Mouse (Mus musculus) CD4-positive, CD25-positive, alpha-beta regulatory T cell, adult 2 months (primary cell): ENCODE measurements around the gene 1600014C23Rik.

Experiments used
- DNase-seq: peaks from one replicate; pipeline ENCODE4 v3.0.0-alpha.2; 2012; ENCODE audit warnings: low read depth, low spot score

1600014C23Rik gene

GRCm38 (mm10) chr17:45733735-45734301 is at the start of gene 1600014C23Rik:
Gene 1600014C23Rik (minus strand): TSS chr17:45733844.
- no peak for DNase-seq

GRCm38 (mm10) chr17:45778446-45778845 is 44.8 kb upstream of the 1600014C23Rik start:
- no peak for DNase-seq

DNA sequence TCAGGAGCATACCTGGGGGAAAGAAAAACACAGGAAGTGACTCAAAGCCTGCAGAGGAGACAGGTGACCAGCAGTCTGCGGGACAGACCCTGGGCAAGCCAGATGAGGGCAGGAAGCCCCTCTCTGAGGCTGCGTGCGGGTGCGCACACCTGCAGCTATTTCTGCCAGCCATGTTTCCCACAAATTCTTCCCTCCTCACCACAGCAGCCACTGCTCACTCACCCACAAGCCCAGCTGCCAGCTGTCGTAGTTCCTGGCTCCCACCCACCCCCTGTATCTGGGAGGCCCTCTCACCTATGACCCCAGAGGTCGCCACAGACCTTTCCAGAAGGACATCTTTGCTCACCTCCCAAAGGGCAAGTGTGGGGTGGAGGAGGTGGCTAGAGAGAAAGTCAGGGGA is 43.8 kb upstream of the 1600014C23Rik start:
- no peak for DNase-seq

GRCm38 (mm10) chr17:45776185-45776584 is 42.5 kb upstream of the 1600014C23Rik start:
- DNase-seq = no peak

- DNase-seq = no peak
Observed at GRCm38 (mm10) chr17:45775468-45775867, 41.8 kb upstream of the 1600014C23Rik start.

DNA sequence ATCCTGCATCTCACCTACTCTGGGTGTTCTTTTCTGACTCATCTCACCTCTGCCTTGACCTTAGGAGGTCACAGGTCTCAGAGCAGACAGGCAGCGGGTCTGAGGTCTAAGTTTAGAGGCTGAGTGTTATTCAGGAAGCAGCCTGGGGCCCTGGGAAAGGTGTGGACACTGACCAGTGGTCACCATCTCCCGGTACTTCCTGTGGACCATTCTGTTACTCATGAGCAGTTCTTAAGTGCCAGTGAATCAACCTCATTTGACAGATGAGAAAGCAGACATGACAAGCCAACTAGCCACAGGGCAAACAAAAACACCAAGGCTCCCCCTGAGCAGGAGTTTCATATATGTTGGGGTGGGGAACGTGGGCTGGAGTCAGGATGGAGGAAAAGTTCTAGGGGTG is 38.9 kb upstream of the 1600014C23Rik start:
- no peak for DNase-seq

DNA sequence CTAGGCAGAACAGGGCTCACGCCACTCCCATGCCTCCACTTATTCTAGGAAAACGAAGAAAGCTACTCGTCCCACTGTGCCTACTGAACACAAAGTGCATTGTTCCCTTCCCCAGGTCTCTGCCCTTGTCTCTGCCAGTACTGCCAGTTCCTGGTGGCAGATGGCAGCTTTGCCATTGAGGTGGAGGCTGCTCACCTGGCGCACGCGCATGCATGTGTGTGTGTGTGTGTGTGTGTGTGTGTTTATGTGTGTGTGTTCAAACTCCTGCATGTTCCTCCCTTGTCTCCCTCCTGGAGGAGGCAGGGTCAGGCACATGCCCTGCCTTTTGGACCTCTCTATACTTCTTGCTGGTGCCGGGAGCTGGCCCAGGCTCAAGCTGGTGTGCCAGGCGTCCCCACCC is 38.5 kb upstream of the 1600014C23Rik start:
- DNase-seq = no peak

- no peak for DNase-seq
Observed at GRCm38 (mm10) chr17:45770441-45770840, 36.8 kb upstream of the 1600014C23Rik start.

DNA sequence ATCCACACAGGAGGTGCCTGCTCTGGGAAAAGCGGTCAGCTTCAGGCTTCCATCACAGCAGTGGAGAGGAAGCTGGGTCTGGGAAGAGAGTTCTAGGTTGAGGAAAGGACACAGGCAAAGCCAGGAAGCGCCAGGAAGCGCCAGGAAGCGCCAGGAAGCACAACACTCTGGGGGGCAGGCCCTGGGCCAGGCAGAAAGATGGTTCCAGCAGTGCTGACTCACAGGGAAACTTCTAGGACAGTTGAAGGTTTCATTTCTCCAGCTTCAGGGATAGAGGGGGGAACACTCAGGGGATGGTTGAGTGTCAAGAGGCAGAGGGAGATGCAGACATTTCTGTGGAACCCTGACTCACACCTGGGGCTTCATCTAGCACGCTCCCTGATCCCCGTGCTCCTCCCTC is 36.2 kb upstream of the 1600014C23Rik start:
- DNase-seq = no peak

DNA sequence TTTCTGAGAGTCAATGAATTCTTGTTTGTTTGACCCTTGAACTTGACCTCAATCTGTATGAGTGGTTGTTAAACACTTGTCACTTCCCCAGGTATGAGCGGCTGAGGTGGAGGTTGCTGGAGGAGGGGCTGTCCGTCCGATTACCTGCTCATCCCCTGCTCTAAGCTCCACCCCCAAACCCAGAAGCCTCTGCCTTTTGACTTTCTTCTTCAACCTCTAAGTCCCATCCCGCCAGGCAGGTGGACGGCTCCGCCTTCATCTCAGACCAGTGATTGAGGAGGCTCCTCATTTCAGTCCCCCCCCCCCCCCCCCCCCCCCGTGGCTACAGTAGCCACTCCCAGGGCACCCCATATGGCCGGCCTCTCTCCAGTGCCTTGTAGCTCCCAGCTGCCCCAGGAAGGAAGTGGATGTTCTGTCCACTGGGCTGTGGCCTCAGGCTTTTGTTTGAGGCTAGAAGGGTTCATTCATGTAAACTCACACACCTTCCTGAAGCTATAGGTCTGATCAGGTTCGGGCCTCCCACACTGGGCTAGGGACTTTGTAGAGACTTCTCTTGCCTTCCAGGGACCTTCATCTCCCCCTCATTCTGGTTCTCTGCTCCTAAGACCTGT is 34.0 kb upstream of the 1600014C23Rik start:
- DNase-seq = peak; percentile 14

DNA sequence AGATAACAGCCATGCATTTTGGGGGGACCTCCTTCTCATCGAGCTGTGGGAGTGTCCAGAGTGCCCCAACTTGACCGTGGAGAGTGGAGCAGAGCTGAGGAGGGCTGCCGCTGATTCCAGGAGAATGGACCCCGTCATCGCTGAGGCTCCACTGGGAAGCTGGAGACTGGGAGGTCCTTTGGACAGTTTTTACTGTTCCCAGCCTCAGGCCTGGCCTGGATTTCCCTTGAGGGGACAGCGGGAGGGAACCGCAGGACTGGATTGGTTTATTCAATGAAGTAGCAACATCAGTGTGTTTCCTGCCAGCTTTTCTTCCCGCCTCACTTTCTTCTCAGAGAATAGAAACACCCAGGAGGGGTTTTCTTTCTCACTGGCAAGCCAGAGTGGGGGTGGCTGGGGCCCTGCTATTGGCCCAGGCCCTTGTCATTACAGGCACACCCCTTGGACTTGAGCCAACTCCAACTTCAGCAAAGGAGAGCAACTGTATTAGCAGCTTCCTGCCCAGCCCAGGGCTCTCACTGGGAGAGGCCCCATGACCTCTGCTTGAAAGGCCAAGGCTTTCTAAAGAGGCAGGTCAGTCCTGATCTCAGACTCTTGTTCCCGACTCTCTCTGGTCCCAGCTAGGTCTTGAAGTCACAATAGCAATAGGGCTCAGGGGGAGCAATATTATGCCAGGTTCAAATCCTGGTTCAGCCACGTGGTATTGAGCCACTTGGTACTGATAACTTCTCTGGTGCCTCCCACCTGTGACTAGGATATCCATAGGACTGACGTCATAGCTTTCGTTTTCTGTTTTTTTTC is 33.3 kb upstream of the 1600014C23Rik start:
- DNase-seq = peak; percentile 65

DNA sequence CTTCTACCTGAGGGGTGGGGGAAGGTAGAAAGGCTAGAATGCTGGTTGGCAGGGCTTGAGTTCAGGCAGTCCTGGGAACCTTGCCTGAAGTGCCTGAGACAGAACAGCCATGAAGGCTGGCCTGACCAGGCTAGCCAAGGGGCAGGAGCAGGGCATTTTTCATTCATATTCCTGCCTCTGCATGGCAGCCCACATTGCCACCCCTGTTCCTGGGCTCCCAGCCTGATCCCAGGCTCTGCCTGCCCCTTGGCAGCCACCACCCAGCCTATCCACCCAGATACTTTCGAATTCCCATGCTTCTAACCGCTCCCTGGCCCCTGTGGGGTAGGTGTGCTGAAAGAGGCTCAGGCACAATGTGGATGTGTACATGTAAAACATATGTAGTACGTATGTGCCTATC is 32.3 kb upstream of the 1600014C23Rik start:
- no peak for DNase-seq

DNA sequence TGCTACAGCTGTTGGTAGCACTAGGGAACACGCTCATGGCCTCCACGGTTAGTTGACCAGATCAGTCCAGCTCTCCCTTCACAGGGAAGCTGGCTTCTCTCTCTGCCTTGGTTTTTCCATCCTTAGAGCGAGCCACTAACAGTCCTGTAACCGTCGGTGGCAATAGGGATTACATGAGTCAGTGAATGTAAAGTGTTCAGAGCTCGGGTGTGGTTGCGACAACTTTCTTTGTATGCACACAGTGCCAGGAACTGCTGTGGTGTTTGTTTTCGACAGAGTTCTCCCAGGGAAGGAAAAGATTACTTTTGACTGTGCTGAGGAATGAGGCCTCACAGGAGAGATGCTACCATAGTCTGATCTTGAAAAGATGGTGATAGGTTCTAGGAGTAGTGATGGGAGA is 29.5 kb upstream of the 1600014C23Rik start:
- no peak for DNase-seq

- no peak for DNase-seq
Observed at GRCm38 (mm10) chr17:45761902-45762301, 28.3 kb upstream of the 1600014C23Rik start.

GRCm38 (mm10) chr17:45760965-45761645 is 27.5 kb upstream of the 1600014C23Rik start:
- no peak for DNase-seq

GRCm38 (mm10) chr17:45759751-45760150 is 26.1 kb upstream of the 1600014C23Rik start:
- DNase-seq = no peak

DNA sequence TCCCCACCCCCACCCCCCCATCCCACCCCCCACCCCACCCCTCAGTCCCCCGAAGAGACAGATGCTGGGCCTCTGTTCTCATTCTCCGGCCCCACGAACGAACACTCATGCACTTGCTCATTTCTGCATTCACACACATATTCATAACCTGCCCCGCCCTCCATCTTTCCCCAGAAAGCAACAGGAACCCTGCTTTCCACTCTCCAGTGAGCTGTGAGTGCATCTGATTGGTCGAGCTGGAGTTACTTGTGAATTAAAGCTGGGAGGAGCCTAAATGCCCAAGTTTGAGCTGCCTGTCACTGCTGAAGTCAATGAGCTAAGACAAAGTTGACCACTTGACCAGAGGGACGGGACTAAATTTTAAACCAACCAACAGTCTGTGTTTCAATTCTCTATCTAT is 25.2 kb upstream of the 1600014C23Rik start:
- no peak for DNase-seq

DNA sequence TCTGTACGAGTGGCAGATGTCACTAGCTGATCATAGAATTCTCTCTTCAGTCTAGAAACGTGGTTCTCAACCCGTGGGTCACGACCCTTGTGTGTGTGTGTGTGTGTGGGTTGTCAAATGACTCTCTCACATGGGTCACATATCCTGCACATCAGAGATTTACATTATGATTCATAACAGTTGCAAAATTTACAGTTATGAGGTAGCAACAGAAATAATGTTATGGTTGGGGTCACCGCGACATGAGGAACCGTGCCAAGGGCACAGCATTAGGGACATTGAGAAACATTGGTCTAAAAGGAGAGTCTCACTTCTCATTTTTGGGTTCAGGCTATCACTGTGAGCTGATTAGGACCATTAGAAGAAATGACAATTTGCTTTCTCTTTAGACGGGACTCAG is 24.3 kb upstream of the 1600014C23Rik start:
- no peak for DNase-seq

DNA sequence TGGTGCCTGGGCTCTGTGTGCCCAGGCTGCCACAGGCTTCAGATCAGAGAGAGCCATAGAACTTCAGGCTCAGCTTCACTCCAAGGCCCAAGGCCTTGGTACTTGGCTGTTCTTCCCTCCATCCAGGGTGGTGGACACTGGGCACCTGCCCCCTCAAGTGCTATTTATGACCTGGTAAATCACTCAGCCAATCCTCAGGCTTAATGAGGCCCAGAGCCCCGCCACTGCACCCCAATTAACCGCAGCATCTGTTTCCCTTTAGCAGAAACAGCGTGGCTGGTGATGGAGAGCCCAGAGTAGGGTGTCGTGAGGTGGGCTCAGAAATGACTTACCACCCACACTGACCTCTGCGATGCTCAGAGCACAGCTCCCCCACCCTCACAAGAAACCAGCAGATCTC is 23.2 kb upstream of the 1600014C23Rik start:
- DNase-seq = no peak

- no peak for DNase-seq
Observed at GRCm38 (mm10) chr17:45756391-45756790, 22.7 kb upstream of the 1600014C23Rik start.

- DNase-seq = no peak
Observed at GRCm38 (mm10) chr17:45754186-45754862, 20.7 kb upstream of the 1600014C23Rik start.

DNA sequence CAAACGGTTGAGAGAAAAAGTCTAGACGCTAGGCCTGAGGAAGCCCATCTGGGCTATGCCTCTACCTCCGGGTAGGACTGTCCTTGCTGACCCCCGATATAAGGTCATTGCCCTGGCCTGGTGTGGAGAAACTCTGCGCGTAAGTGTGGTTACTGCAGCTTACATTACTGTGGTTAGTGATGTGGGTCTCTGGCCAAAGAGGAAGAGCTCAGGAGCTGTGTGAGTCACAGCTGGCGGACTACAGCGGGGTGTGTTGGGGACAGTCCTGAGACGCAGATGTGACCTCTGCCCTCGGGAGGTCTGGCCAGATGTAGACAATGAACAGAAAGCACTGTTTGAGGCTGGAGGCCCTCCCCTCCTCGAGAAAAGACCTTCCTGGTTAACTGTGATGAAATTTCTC is 19.0 kb upstream of the 1600014C23Rik start:
- DNase-seq = no peak
